16 mouse cellular contexts compared by ENCODE assay signal in the genomic region with DNA sequence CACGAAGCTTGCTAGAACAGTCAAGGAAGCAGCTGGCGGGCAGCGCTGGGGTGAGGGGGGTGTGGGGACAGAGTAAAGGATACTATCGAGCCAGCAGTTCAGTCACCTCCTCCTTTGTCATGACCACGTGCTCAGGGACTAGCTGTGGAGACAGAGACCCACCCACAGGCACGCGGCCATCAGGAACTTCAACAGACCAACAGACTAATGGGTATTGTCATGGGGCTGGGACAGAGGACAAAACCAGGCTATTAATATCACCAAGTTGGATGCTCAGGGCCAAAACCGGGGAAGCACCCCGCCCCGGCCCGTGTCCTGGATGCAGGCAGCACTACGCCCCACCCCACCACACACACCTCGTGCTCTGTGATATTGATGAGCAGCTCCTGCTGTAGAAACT. TPM values are rescaled to one million over a fixed set of nuclear protein-coding genes. Genes with fewer than 3 reads are reported as not detected.
DNase-seq lines count a peak whose midpoint lies in the region; ATAC-seq and TF ChIP-seq lines count a peak whose summit lies in the region.
"Had no signal": no experiment of that assay in that cellular context is flagged by ENCODE, and none has a peak within 500 bp of the region (broad histone marks: within the 10 kb centered on the region; RNA-seq: fewer than 3 reads in every experiment).

No protein-coding gene starts in this region.

- no peaks in the 10 kb centered on the region for H3K27me3 ChIP-seq in kidney, embryonic 14.5 days (ENCODE audit: control insufficient read depth, insufficient read depth, low read length)
- H3K27me3 ChIP-seq in stomach, postnatal 0 days (ENCODE audit: control insufficient read depth, insufficient read depth, low read length) = no peaks in the 10 kb centered on the region
- H3K27me3 ChIP-seq: embryonic facial prominence, embryonic 12.5 days; liver, embryonic 13.5 days; lung, embryonic 15.5 days; stomach, embryonic 15.5 days had no signal

- TF ChIP-seq EP300 in stomach, postnatal 0 days (optimal IDR thresholded peaks at IDR 0.05) = no peak

- no peak for ATAC-seq in kidney, embryonic 14.5 days (ENCODE audit: low FRiP score, low TSS enrichment)
- ATAC-seq in stomach, postnatal 0 days (ENCODE audit: low FRiP score, low TSS enrichment) = no peak

- peaks cover 14% of the 10 kb centered on the region for H3K4me1 ChIP-seq in kidney, embryonic 14.5 days (ENCODE audit: control insufficient read depth, insufficient read depth, low read length)
- H3K4me1 ChIP-seq in stomach, postnatal 0 days (replicated peaks; ENCODE audit: control insufficient read depth, insufficient read depth) = peaks cover 14% of the 10 kb centered on the region; the same call in 1 of the 2 replicates

- no peak overlapping the region for H3K9ac ChIP-seq in kidney, embryonic 14.5 days (ENCODE audit: low read depth, low read length)
- no peak overlapping the region for H3K9ac ChIP-seq in stomach, postnatal 0 days (ENCODE audit: low read length)
- H3K9ac ChIP-seq: embryonic facial prominence, embryonic 12.5 days; liver, embryonic 13.5 days; stomach, embryonic 15.5 days had no signal

- WGBS in kidney, embryonic 14.5 days = 95% methylated on average over 13 of the region's 13 CpGs
- 87% methylated on average over 13 of the region's 13 CpGs for WGBS in stomach, postnatal 0 days

- intact Hi-C loops in gastrocnemius, adult 2 months (cut with DNase I) = loop anchor here (5.0 kb wide), 1 partner anchor 40 kb away; a partner anchor contains a TSS
- intact Hi-C loops in heart, postnatal 14 days (cut with DNase I) = no loop called here

- peak overlapping the region; percentile 11; the same call in 1 of the 2 replicates for H3K4me3 ChIP-seq in gastrocnemius, adult 2 months
- no peak overlapping the region for H3K4me3 ChIP-seq in kidney, embryonic 14.5 days (ENCODE audit: low read length)
- H3K4me3 ChIP-seq in stomach, postnatal 0 days (ENCODE audit: low read depth, low read length) = no peak overlapping the region
- H3K4me3 ChIP-seq: liver, embryonic 13.5 days; lung, embryonic 15.5 days; stomach, embryonic 15.5 days had no signal

- H3K9me3 ChIP-seq in kidney, embryonic 14.5 days (ENCODE audit: control insufficient read depth, low read length) = no peaks in the 10 kb centered on the region
- no peaks in the 10 kb centered on the region for H3K9me3 ChIP-seq in stomach, postnatal 0 days (ENCODE audit: control insufficient read depth, low read length)
- H3K9me3 ChIP-seq: embryonic facial prominence, embryonic 12.5 days; liver, embryonic 13.5 days; lung, embryonic 15.5 days; stomach, embryonic 15.5 days had no signal

- peak overlapping the region; percentile 81 for H3K27ac ChIP-seq in gastrocnemius, adult 2 months
- no peak overlapping the region for H3K27ac ChIP-seq in kidney, embryonic 14.5 days (ENCODE audit: low read depth, low read length)
- H3K27ac ChIP-seq in stomach, postnatal 0 days (replicated peaks) = no peak overlapping the region
- H3K27ac ChIP-seq: embryonic facial prominence, embryonic 12.5 days; liver, embryonic 13.5 days; lung, embryonic 15.5 days; stomach, embryonic 15.5 days had no signal

- no peak overlapping the region for H3K4me2 ChIP-seq in kidney, embryonic 14.5 days (replicated peaks; ENCODE audit: low read depth, low read length)
- no peak overlapping the region for H3K4me2 ChIP-seq in stomach, postnatal 0 days (replicated peaks; ENCODE audit: low read depth)
- H3K4me2 ChIP-seq: embryonic facial prominence, embryonic 12.5 days; liver, embryonic 13.5 days; lung, embryonic 15.5 days; stomach, embryonic 15.5 days had no signal

- peak; percentile 57 for DNase-seq in gastrocnemius, adult 2 months
- DNase-seq in gastrocnemius, postnatal 4 days (ENCODE audit: low spot score in 2 of 2) = no peak
- DNase-seq in kidney, adult 11 months = peak; percentile 50
- DNase-seq in MN1 (ENCODE audit: low spot score) = peak; percentile 75
- DNase-seq in heart, postnatal 14 days = peak; percentile 56 to 66
- DNase-seq in stomach, postnatal 0 days (ENCODE audit: low spot score) = no peak
- no peak for DNase-seq in thymus, postnatal 25 days
- DNase-seq: adrenal gland, postnatal 14 days; cerebellum, adult 2 months; gastrocnemius, postnatal 14 days; liver, embryonic 13.5 days; right cerebral cortex, adult 18-20 months had no signal

- TF ChIP-seq CTCF in gastrocnemius, adult 2 months (IDR thresholded peaks at IDR 0.05) = no peak
- TF ChIP-seq CTCF in stomach, postnatal 0 days (IDR thresholded peaks at IDR 0.05; ENCODE audit: low read depth) = no peak

- H3K36me3 ChIP-seq in kidney, embryonic 14.5 days (ENCODE audit: control insufficient read depth, insufficient read depth, low read length) = peaks cover 44% of the 10 kb centered on the region
- peaks cover 18% of the 10 kb centered on the region for H3K36me3 ChIP-seq in stomach, postnatal 0 days (ENCODE audit: control insufficient read depth, insufficient read depth, low read length)

RNA-seq across cellular contexts. Expression of a gene that starts 2.8 kb away (rescaled TPM):
- total RNA-seq in gastrocnemius, adult 2 months (2021) = 10 to 100 TPM; 42.0 to 50.9 TPM
- 10 to 100 TPM; 77.3 to 77.7 TPM for total RNA-seq in gastrocnemius, postnatal 4 days (2021)
- polyA plus RNA-seq in kidney, embryonic 14.5 days (2014; fragmentation: Nextera tagmentation; extraction: Ambion mirVana) = 276 and 310 TPM in 2 replicates
- total RNA-seq in heart, postnatal 14 days (2021) = 10 to 100 TPM; 68.6 to 73.5 TPM
- 121 and 122 TPM in 2 replicates for polyA plus RNA-seq in stomach, postnatal 0 days (2015; fragmentation: Nextera tagmentation; extraction: Ambion mirVana)

RNA-seq across cellular contexts. Expression of a gene that starts 10.1 kb away (rescaled TPM):
- total RNA-seq in gastrocnemius, adult 2 months (2021) = 100 to 1,000 TPM; 552 to 603 TPM
- total RNA-seq in gastrocnemius, postnatal 4 days (2021) = 100 to 1,000 TPM; 339 to 434 TPM
- polyA plus RNA-seq in kidney, embryonic 14.5 days (2014; fragmentation: Nextera tagmentation; extraction: Ambion mirVana) = 552 and 641 TPM in 2 replicates
- 100 to 1,000 TPM; 636 to 681 TPM for total RNA-seq in heart, postnatal 14 days (2021)
- 435 and 445 TPM in 2 replicates for polyA plus RNA-seq in stomach, postnatal 0 days (2015; fragmentation: Nextera tagmentation; extraction: Ambion mirVana)

RNA-seq across cellular contexts. Expression of a gene that starts 20.4 kb away (rescaled TPM):
- total RNA-seq in gastrocnemius, adult 2 months (2021) = 1 to 10 TPM in 1 of 2 experiments, under 1 TPM in 1; 0.97 to 1.4 TPM
- 1 to 10 TPM; 4.0 to 4.7 TPM for total RNA-seq in gastrocnemius, postnatal 4 days (2021)
- 4.8 and 7.7 TPM in 2 replicates for polyA plus RNA-seq in kidney, embryonic 14.5 days (2014; fragmentation: Nextera tagmentation; extraction: Ambion mirVana)
- 10 to 100 TPM in 1 of 2 experiments, 1 to 10 TPM in 1; 4.9 to 11.3 TPM for total RNA-seq in heart, postnatal 14 days (2021)
- 2.0 TPM in 2 replicates for polyA plus RNA-seq in stomach, postnatal 0 days (2015; fragmentation: Nextera tagmentation; extraction: Ambion mirVana)

RNA-seq across cellular contexts. Expression of a gene that starts 40.5 kb away (rescaled TPM):
- total RNA-seq in gastrocnemius, adult 2 months (2021) = 1 to 10 TPM; 6.7 to 7.2 TPM
- total RNA-seq in gastrocnemius, postnatal 4 days (2021) = 1 to 10 TPM; 4.8 to 4.9 TPM
- 1.8 and 2.7 TPM in 2 replicates for polyA plus RNA-seq in kidney, embryonic 14.5 days (2014; fragmentation: Nextera tagmentation; extraction: Ambion mirVana)
- total RNA-seq in heart, postnatal 14 days (2021) = 1 to 10 TPM; 7.0 to 8.5 TPM
- polyA plus RNA-seq in stomach, postnatal 0 days (2015; fragmentation: Nextera tagmentation; extraction: Ambion mirVana) = 2.6 and 3.2 TPM in 2 replicates

RNA-seq across cellular contexts. Expression of a gene that starts 48.4 kb away (rescaled TPM):
- total RNA-seq in gastrocnemius, adult 2 months (2021) = 1 to 10 TPM; 3.9 to 9.7 TPM
- total RNA-seq in gastrocnemius, postnatal 4 days (2021) = 10 to 100 TPM; 51.0 to 55.0 TPM
- polyA plus RNA-seq in kidney, embryonic 14.5 days (2014; fragmentation: Nextera tagmentation; extraction: Ambion mirVana) = 186 and 220 TPM in 2 replicates
- 10 to 100 TPM; 36.2 to 45.9 TPM for total RNA-seq in heart, postnatal 14 days (2021)
- polyA plus RNA-seq in stomach, postnatal 0 days (2015; fragmentation: Nextera tagmentation; extraction: Ambion mirVana) = 236 and 245 TPM in 2 replicates

Comparison
In these comparisons a context has a peak if more than half of its experiments do, and no peak if none do; other contexts are left out.
1. DNase-seq: peak in gastrocnemius, adult 2 months (single experiment), kidney, adult 11 months (single experiment), MN1 (single experiment) and heart, postnatal 14 days (2 of 2); none in gastrocnemius, postnatal 4 days (0 of 2), stomach, postnatal 0 days (single experiment) and thymus, postnatal 25 days (single experiment).